Comparison of ENCODE assay signal across 11 mouse cellular contexts in the genomic region with DNA sequence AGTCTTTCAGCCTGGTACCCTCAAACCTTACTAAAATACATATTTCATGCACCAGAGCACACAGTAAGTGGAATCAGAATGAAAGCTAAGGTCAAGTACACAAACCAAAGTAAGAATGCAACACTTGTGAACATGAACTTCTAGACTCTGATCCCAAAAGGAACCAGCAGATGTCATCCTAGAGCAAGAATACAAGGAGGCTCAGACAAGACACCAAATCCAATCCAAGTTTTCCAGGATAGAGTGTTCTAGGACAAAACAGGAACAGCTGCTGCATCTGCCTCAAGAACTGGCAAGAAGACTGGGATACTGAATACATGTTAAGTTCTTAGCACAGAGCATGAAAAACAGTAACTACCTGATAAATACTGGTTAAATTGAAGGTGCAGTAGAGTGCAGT. TPM values are rescaled to one million over a fixed set of nuclear protein-coding genes. Genes with fewer than 3 reads are reported as not detected.
DNase-seq lines count a peak whose midpoint lies in the region; ATAC-seq and TF ChIP-seq lines count a peak whose summit lies in the region.
"Had no signal": no experiment of that assay in that cellular context is flagged by ENCODE, and none has a peak within 500 bp of the region (broad histone marks: within the 10 kb centered on the region; RNA-seq: fewer than 3 reads in every experiment).

No protein-coding gene starts in this region.

- peak; percentile 73 for TF ChIP-seq CTCF in layer of hippocampus, adult 2 months (conservative IDR thresholded peaks at IDR 0.05)

- H3K36me3 ChIP-seq in forebrain, embryonic 10.5 days (replicated peaks) = no peaks in the 10 kb centered on the region
- H3K36me3 ChIP-seq: limb, embryonic 15.5 days had no signal

- H3K27me3 ChIP-seq in forebrain, embryonic 10.5 days (ENCODE audit: poor library complexity, severe bottlenecking) = no peaks in the 10 kb centered on the region
- H3K27me3 ChIP-seq: limb, embryonic 15.5 days had no signal

- no peak; the same call in 1 of the 2 replicates for ATAC-seq in granulocyte monocyte progenitor cell, adult 5-6 weeks (replicated peaks; ENCODE audit: poor library complexity, severe bottlenecking)

- no peak overlapping the region for H3K4me3 ChIP-seq in layer of hippocampus, adult 2 months
- H3K4me3 ChIP-seq in forebrain, embryonic 10.5 days = no peak overlapping the region
- H3K4me3 ChIP-seq: limb, embryonic 15.5 days had no signal

- no peak overlapping the region for H3K27ac ChIP-seq in layer of hippocampus, adult 2 months
- H3K27ac ChIP-seq in forebrain, embryonic 10.5 days = no peak overlapping the region
- H3K27ac ChIP-seq: limb, embryonic 15.5 days had no signal

- H3K9me3 ChIP-seq in forebrain, embryonic 10.5 days = no peaks in the 10 kb centered on the region
- H3K9me3 ChIP-seq: limb, embryonic 15.5 days had no signal

- no peaks in the 10 kb centered on the region for H3K4me1 ChIP-seq in forebrain, embryonic 10.5 days
- H3K4me1 ChIP-seq: limb, embryonic 15.5 days had no signal

- peak; percentile 6 for DNase-seq in cerebellum, adult 9-10 months
- DNase-seq in cerebellum, adult 11-12 months = no peak
- DNase-seq in layer of hippocampus, adult 2 months (ENCODE audit: low spot score in 2 of 2) = peak in 1 of 2 experiments; percentile 9
- no peak for DNase-seq in layer of hippocampus, postnatal 25 days (ENCODE audit: extremely low spot score in 1 of 2, low spot score in 1 of 2)
- DNase-seq in Muller cell, postnatal 12 days (ENCODE audit: inconsistent ontology term) = peak; percentile 5
- peak; percentile 2 to 9 for DNase-seq in layer of hippocampus, postnatal 10 days (ENCODE audit: low spot score in 2 of 2)
- DNase-seq in forebrain, embryonic 10.5 days (ENCODE audit: extremely low spot score, low spot score) = no peak

RNA-seq across cellular contexts. Expression of gene Magea2, which starts 4.6 kb away (rescaled TPM):
- not detected for total RNA-seq in layer of hippocampus, adult 2 months (2021)
- total RNA-seq in layer of hippocampus, postnatal 25 days (2021) = not detected
- not detected for total RNA-seq in layer of hippocampus, postnatal 10 days (2021)
- polyA plus RNA-seq in forebrain, embryonic 10.5 days (2016; fragmentation: Nextera tagmentation; extraction: Ambion mirVana) = not detected in 2 replicates
- total RNA-seq in granulocyte monocyte progenitor cell, adult 5-6 weeks (2014; fragmentation: Nextera tagmentation) = not detected in 2 replicates
- not detected in 2 replicates for total RNA-seq in granulocyte monocyte progenitor cell, adult 5-6 weeks (2017)
- polyA plus RNA-seq: limb, embryonic 15.5 days; small intestine, adult 2 months had no signal

RNA-seq across cellular contexts. Expression of gene Magea1, which starts 8.4 kb away (rescaled TPM):
- total RNA-seq in layer of hippocampus, adult 2 months (2021) = not detected
- total RNA-seq in layer of hippocampus, postnatal 25 days (2021) = not detected
- not detected for total RNA-seq in layer of hippocampus, postnatal 10 days (2021)
- not detected in 2 replicates for polyA plus RNA-seq in forebrain, embryonic 10.5 days (2016; fragmentation: Nextera tagmentation; extraction: Ambion mirVana)
- not detected in 2 replicates for total RNA-seq in granulocyte monocyte progenitor cell, adult 5-6 weeks (2014; fragmentation: Nextera tagmentation)
- not detected in 2 replicates for total RNA-seq in granulocyte monocyte progenitor cell, adult 5-6 weeks (2017)
- total RNA-seq: ES-E14 had no signal
- polyA plus RNA-seq: limb, embryonic 15.5 days; small intestine, adult 2 months had no signal

RNA-seq across cellular contexts. Expression of gene Cldn34b2, which starts 30.2 kb away (rescaled TPM):
- total RNA-seq in layer of hippocampus, adult 2 months (2021) = not detected
- total RNA-seq in layer of hippocampus, postnatal 25 days (2021) = not detected
- total RNA-seq in layer of hippocampus, postnatal 10 days (2021) = not detected
- not detected in 2 replicates for polyA plus RNA-seq in forebrain, embryonic 10.5 days (2016; fragmentation: Nextera tagmentation; extraction: Ambion mirVana)
- not detected in 2 replicates for total RNA-seq in granulocyte monocyte progenitor cell, adult 5-6 weeks (2014; fragmentation: Nextera tagmentation)
- not detected in 2 replicates for total RNA-seq in granulocyte monocyte progenitor cell, adult 5-6 weeks (2017)
- total RNA-seq: ES-E14 had no signal
- polyA plus RNA-seq: limb, embryonic 15.5 days; small intestine, adult 2 months had no signal

RNA-seq across cellular contexts. Expression of gene Magea5, which starts 35.1 kb away (rescaled TPM):
- not detected for total RNA-seq in layer of hippocampus, adult 2 months (2021)
- total RNA-seq in layer of hippocampus, postnatal 25 days (2021) = not detected
- total RNA-seq in layer of hippocampus, postnatal 10 days (2021) = not detected
- not detected in 2 replicates for polyA plus RNA-seq in forebrain, embryonic 10.5 days (2016; fragmentation: Nextera tagmentation; extraction: Ambion mirVana)
- total RNA-seq in granulocyte monocyte progenitor cell, adult 5-6 weeks (2014; fragmentation: Nextera tagmentation) = not detected in 2 replicates
- not detected in 2 replicates for total RNA-seq in granulocyte monocyte progenitor cell, adult 5-6 weeks (2017)
- polyA plus RNA-seq: limb, embryonic 15.5 days; small intestine, adult 2 months had no signal

Comparison
In these comparisons a context has a peak if more than half of its experiments do, and no peak if none do; other contexts are left out.
1. DNase-seq: peak in cerebellum, adult 9-10 months (single experiment), Muller cell, postnatal 12 days (single experiment) and layer of hippocampus, postnatal 10 days (2 of 2); none in cerebellum, adult 11-12 months (single experiment), layer of hippocampus, postnatal 25 days (0 of 2) and forebrain, embryonic 10.5 days (single experiment).